Mouse (Mus musculus): ENCODE data around the gene Cdca8.
"Not testable (repeated sequence)": the region's sequence is repeated elsewhere in the genome, so short reads cannot be mapped to it uniquely, and the experiment has no call there.

Gene Cdca8

GRCm38 (mm10) chr4:124939211-124939610, at the start of gene Cdca8:
Gene Cdca8 (minus strand): TSS chr4:124939311.
- H3K9me3 ChIP-seq (ENCODE audit: low read length); H3K27me3 ChIP-seq (ENCODE audit: insufficient read depth, low read length); H3K4me3 ChIP-seq (replicated peaks; ENCODE audit: low read length): not testable (repeated sequence)
- Histone ChIP-seq H3K4me1 (replicated peaks; ENCODE audit: low read depth, low read length) (peaks cover 37% of the 10 kb centered on the region), H3K36me3 (ENCODE audit: insufficient read depth, low read length) (peaks cover 71% of the 10 kb centered on the region)

GRCm38 (mm10) chr4:124988382-124988781, 49.3 kb upstream of the Cdca8 start:
- peaks cover 86% of the 10 kb centered on the region for H3K27me3 ChIP-seq (ENCODE audit: insufficient read depth, low read length)
- peaks cover 46% of the 10 kb centered on the region for H3K4me1 ChIP-seq (replicated peaks; ENCODE audit: low read depth, low read length)
- TF ChIP-seq POU5F1 (IDR thresholded peaks at IDR 0.05; ENCODE audit: borderline replicate concordance, low read length) (no peak), NANOG (IDR thresholded peaks at IDR 0.05; ENCODE audit: borderline replicate concordance, low read length) (no peak), CTCF (conservative IDR thresholded peaks at IDR 0.05; ENCODE audit: low read length) (no peak)
- H3K9me3 ChIP-seq (ENCODE audit: low read length) = no peaks in the 10 kb centered on the region
- H3K36me3 ChIP-seq (ENCODE audit: insufficient read depth, low read length) = no peaks in the 10 kb centered on the region
- H3K4me3 ChIP-seq (replicated peaks; ENCODE audit: low read length) = no peak overlapping the region

GRCm38 (mm10) chr4:124987711-124988097, 48.6 kb upstream of the Cdca8 start:
- Histone ChIP-seq H3K36me3 (ENCODE audit: insufficient read depth, low read length) (no peaks in the 10 kb centered on the region), H3K9me3 (ENCODE audit: low read length) (no peaks in the 10 kb centered on the region), H3K4me3 (replicated peaks; ENCODE audit: low read length) (no peak overlapping the region), H3K4me1 (replicated peaks; ENCODE audit: low read depth, low read length) (peaks cover 46% of the 10 kb centered on the region), H3K27me3 (ENCODE audit: insufficient read depth, low read length) (peaks cover 92% of the 10 kb centered on the region)
- TF ChIP-seq CTCF (conservative IDR thresholded peaks at IDR 0.05; ENCODE audit: low read length) (no peak), NANOG (IDR thresholded peaks at IDR 0.05; ENCODE audit: borderline replicate concordance, low read length) (no peak), POU5F1 (IDR thresholded peaks at IDR 0.05; ENCODE audit: borderline replicate concordance, low read length) (no peak)

- peaks cover 96% of the 10 kb centered on the region for H3K27me3 ChIP-seq (ENCODE audit: insufficient read depth, low read length)
- peaks cover 46% of the 10 kb centered on the region for H3K4me1 ChIP-seq (replicated peaks; ENCODE audit: low read depth, low read length)
- TF ChIP-seq POU5F1 (IDR thresholded peaks at IDR 0.05; ENCODE audit: borderline replicate concordance, low read length) (no peak), CTCF (conservative IDR thresholded peaks at IDR 0.05; ENCODE audit: low read length) (no peak), NANOG (IDR thresholded peaks at IDR 0.05; ENCODE audit: borderline replicate concordance, low read length) (no peak)
- H3K4me3 ChIP-seq (replicated peaks; ENCODE audit: low read length) = peak overlapping the region; percentile 78
- H3K36me3 ChIP-seq (ENCODE audit: insufficient read depth, low read length) = no peaks in the 10 kb centered on the region
- H3K9me3 ChIP-seq (ENCODE audit: low read length) = no peaks in the 10 kb centered on the region
These were observed 47.9 kb upstream of the Cdca8 start for GRCm38 (mm10) chr4:124986739-124987710.

GRCm38 (mm10) chr4:124985671-124986602, 46.8 kb upstream of the Cdca8 start, which contains the start of gene Rspo1:
Gene Rspo1 (plus strand): TSS chr4:124986430.
- Histone ChIP-seq H3K4me3 (replicated peaks; ENCODE audit: low read length) (peak within 1 kb of the TSS; percentile 78), H3K4me1 (replicated peaks; ENCODE audit: low read depth, low read length) (peaks cover 39% of the 10 kb centered on the region), H3K36me3 (ENCODE audit: insufficient read depth, low read length) (no peaks in the 10 kb centered on the region), H3K27me3 (ENCODE audit: insufficient read depth, low read length) (peaks cover 97% of the 10 kb centered on the region), H3K9me3 (ENCODE audit: low read length) (no peaks in the 10 kb centered on the region)
- TF ChIP-seq NANOG (IDR thresholded peaks at IDR 0.05; ENCODE audit: borderline replicate concordance, low read length) = no peak
- TF ChIP-seq CTCF (conservative IDR thresholded peaks at IDR 0.05; ENCODE audit: low read length) = no peak
- TF ChIP-seq POU5F1 (IDR thresholded peaks at IDR 0.05; ENCODE audit: borderline replicate concordance, low read length) = no peak

- Histone ChIP-seq H3K4me1 (replicated peaks; ENCODE audit: low read depth, low read length) (peaks cover 30% of the 10 kb centered on the region), H3K4me3 (replicated peaks; ENCODE audit: low read length) (peak overlapping the region; percentile 78; the same call in 1 of the 2 replicates), H3K9me3 (ENCODE audit: low read length) (no peaks in the 10 kb centered on the region), H3K27me3 (ENCODE audit: insufficient read depth, low read length) (peaks cover 92% of the 10 kb centered on the region), H3K36me3 (ENCODE audit: insufficient read depth, low read length) (no peaks in the 10 kb centered on the region)
- no peak for TF ChIP-seq NANOG (IDR thresholded peaks at IDR 0.05; ENCODE audit: borderline replicate concordance, low read length)
- no peak for TF ChIP-seq POU5F1 (IDR thresholded peaks at IDR 0.05; ENCODE audit: borderline replicate concordance, low read length)
- no peak for TF ChIP-seq CTCF (conservative IDR thresholded peaks at IDR 0.05; ENCODE audit: low read length)
These were observed 46.0 kb upstream of the Cdca8 start for GRCm38 (mm10) chr4:124984871-124985670.

GRCm38 (mm10) chr4:124983893-124984526, 44.9 kb upstream of the Cdca8 start:
- Histone ChIP-seq H3K4me3 (replicated peaks; ENCODE audit: low read length) (no peak overlapping the region), H3K4me1 (replicated peaks; ENCODE audit: low read depth, low read length) (peaks cover 22% of the 10 kb centered on the region), H3K36me3 (ENCODE audit: insufficient read depth, low read length) (no peaks in the 10 kb centered on the region), H3K27me3 (ENCODE audit: insufficient read depth, low read length) (peaks cover 85% of the 10 kb centered on the region), H3K9me3 (ENCODE audit: low read length) (no peaks in the 10 kb centered on the region)
- TF ChIP-seq NANOG (IDR thresholded peaks at IDR 0.05; ENCODE audit: borderline replicate concordance, low read length) = no peak
- TF ChIP-seq POU5F1 (IDR thresholded peaks at IDR 0.05; ENCODE audit: borderline replicate concordance, low read length) = no peak
- TF ChIP-seq CTCF (conservative IDR thresholded peaks at IDR 0.05; ENCODE audit: low read length) = peak; percentile 83

All from E14TG2a.4 (cell line).